Mouse (Mus musculus) neural tube, embryonic 11.5 days (tissue): ENCODE results near the gene Cct8. TPM values are rescaled to one million over a fixed set of nuclear protein-coding genes. Genes with fewer than 3 reads are reported as not detected.
"Not testable (repeated sequence)": the region's sequence is repeated elsewhere in the genome, so short reads cannot be mapped to it uniquely, and the experiment has no call there.

ENCODE experiments used
- ATAC-seq: fragments of 200-750 bp; cut with Nextera tagmentation; 2 replicates; pipeline ENCODE4 v1.8.0; 2017; ENCODE audit warnings: moderate number of reproducible peaks, mild to moderate bottlenecking, moderate TSS enrichment, moderate library complexity; ENCODE audit not compliant: insufficient read depth, low FRiP score, low TSS enrichment
- DNase-seq: peaks from one replicate; pipeline ENCODE4 v3.0.0-alpha.2; 2015; ENCODE audit warnings: low spot score
- H3K27ac ChIP-seq: fragments of 300-500 bp; sonication (generic); 2 replicates; pipeline ENCODE4 v1.5.1; 2014; ENCODE audit warnings: low read depth, mild to moderate bottlenecking, low read length
- H3K27me3 ChIP-seq: fragments of 300-500 bp; sonication (generic); 2 replicates; pipeline ENCODE4 v1.6.1; 2014; ENCODE audit warnings: mild to moderate bottlenecking, low read length, mixed read lengths; ENCODE audit not compliant: control insufficient read depth, insufficient read depth
- H3K36me3 ChIP-seq: fragments of 300-500 bp; sonication (generic); 2 replicates; pipeline ENCODE4 v1.6.1; 2014; ENCODE audit warnings: mild to moderate bottlenecking, low read length, moderate library complexity, mixed read lengths; ENCODE audit not compliant: control insufficient read depth, insufficient read depth
- H3K4me1 ChIP-seq: fragments of 300-500 bp; sonication (generic); 2 replicates; pipeline ENCODE4 v1.6.1; 2014; ENCODE audit warnings: low read length, mixed read lengths; ENCODE audit not compliant: control insufficient read depth, insufficient read depth
- H3K4me2 ChIP-seq: fragments of 300-500 bp; sonication (generic); 2 replicates; pipeline ENCODE4 v1.6.1; 2014; ENCODE audit warnings: low read depth, mild to moderate bottlenecking, moderate library complexity
- H3K4me3 ChIP-seq: fragments of 300-500 bp; sonication (generic); 2 replicates; pipeline ENCODE4 v1.5.1; 2014; ENCODE audit warnings: low read depth, low read length
- H3K9ac ChIP-seq: fragments of 300-500 bp; sonication (generic); 2 replicates; pipeline ENCODE4 v1.6.1; 2014; ENCODE audit warnings: mild to moderate bottlenecking, low read length
- H3K9me3 ChIP-seq: fragments of 300-500 bp; sonication (generic); 2 replicates; pipeline ENCODE4 v1.6.1; 2016; ENCODE audit warnings: low read length; ENCODE audit not compliant: control insufficient read depth
- WGBS: fragments of 180-500 bp; shearing (Covaris S2); extraction: QIAGEN DNeasy Blood & Tissue Kit; methylation state at CpG from one replicate; pipeline ENCODE4 v1.1.7; 2014; 5-methylcytosine and 5-hydroxymethylcytosine counted together
- polyA plus RNA-seq: library from polyadenylated mRNA; unstranded; fragments of >200 nt; fragmentation: Nextera tagmentation; extraction: Ambion mirVana; gene quantifications from 2 replicates; pipeline ENCODE4 v1.2.1, GENCODE M21; 2014

Gene Cct8
- polyA plus RNA-seq, 1 experiment from 2014 or later, result 664 TPM

DNA sequence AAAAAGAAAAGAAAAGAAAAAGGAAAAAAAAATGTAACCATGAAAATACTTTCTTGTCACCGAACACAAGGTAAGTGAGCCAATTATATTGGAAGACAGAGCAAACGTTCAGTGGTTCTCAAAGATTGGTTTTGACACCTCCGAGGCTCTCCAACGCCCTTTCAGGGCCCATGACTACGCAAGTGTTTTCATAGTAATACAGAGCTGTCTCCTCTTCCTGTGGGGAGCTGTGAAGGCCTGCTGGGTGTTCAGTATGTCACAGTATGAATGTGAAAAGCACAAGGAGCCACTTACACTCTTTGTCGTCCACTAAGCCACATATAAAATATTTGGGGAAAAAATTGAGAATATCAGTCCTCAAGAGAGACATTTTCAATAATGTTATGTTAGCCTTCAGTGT, 1.5 kb upstream of the Cct8 start:
- H3K4me2 ChIP-seq, result no peak overlapping the region
- no peak for ATAC-seq
- no peak overlapping the region for H3K27ac ChIP-seq
- WGBS, result 88% methylated on average over 6 of the region's 6 CpGs
- no peak overlapping the region for H3K4me3 ChIP-seq
- H3K27me3 ChIP-seq, result no peaks in the 10 kb centered on the region
- DNase-seq, result no peak
- H3K9ac ChIP-seq, result no peak overlapping the region
- H3K4me1 ChIP-seq, result peaks cover 6% of the 10 kb centered on the region
- no peaks in the 10 kb centered on the region for H3K9me3 ChIP-seq
- no peaks in the 10 kb centered on the region for H3K36me3 ChIP-seq

GRCm38 (mm10) chr16:87496728-87497127, 1.1 kb upstream of the Cct8 start:
- H3K27me3 ChIP-seq, result no peaks in the 10 kb centered on the region
- no peak overlapping the region for H3K27ac ChIP-seq
- H3K9me3 ChIP-seq, result no peaks in the 10 kb centered on the region
- 93% methylated on average over 2 of the region's 2 CpGs for WGBS
- no peaks in the 10 kb centered on the region for H3K36me3 ChIP-seq
- ATAC-seq, result no peak
- no peak overlapping the region; the same call in 1 of the 2 replicates for H3K4me3 ChIP-seq
- H3K4me1 ChIP-seq, result peaks cover 6% of the 10 kb centered on the region
- no peak for DNase-seq
- no peak overlapping the region; the same call in 1 of the 2 replicates for H3K9ac ChIP-seq
- H3K4me2 ChIP-seq, result peak overlapping the region; percentile 54

GRCm38 (mm10) chr16:87494955-87495655, 568 bp downstream of the Cct8 start:
- no peaks in the 10 kb centered on the region for H3K27me3 ChIP-seq
- H3K36me3 ChIP-seq, result peaks cover 7% of the 10 kb centered on the region; the same call in 1 of the 2 replicates
- DNase-seq, result no peak

DNA sequence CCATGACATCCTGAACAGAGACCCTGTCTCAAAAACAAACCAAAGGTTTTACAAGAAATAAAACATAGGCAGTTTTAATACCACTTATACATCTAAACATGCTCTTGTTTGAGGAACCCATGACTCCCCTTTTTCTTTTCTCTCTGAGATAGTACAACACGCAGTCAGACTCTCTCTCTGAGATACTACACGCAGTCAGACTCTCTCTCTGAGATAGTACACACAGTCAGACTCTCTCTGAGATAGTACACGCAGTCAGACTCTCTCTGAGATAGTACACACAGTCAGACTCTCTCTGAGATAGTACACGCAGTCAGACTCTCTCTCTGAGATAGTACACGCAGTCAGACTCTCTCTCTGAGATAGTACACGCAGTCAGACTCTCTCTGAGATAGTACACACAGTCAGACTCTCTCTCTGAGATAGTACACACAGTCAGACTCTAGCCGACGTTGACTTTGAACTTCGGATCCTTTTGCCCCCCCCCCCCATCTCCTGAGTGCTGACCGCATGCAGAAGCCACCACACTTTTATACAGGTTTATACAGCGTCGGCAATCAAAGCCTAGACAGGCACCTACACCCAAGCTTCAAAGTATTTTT, 3.4 kb downstream of the Cct8 start:
- not testable (repeated sequence) for H3K27ac ChIP-seq, ATAC-seq, H3K4me1 ChIP-seq, DNase-seq, H3K27me3 ChIP-seq, H3K9me3 ChIP-seq, H3K4me2 ChIP-seq, H3K9ac ChIP-seq, H3K4me3 ChIP-seq
- WGBS, result 95% methylated on average over 12 of the region's 12 CpGs
- peaks cover 13% of the 10 kb centered on the region for H3K36me3 ChIP-seq

More at GRCm38 (mm10) chr16:87494955-87495655, 568 bp downstream of the Cct8 start:
- peak overlapping the region; percentile 81 for H3K4me2 ChIP-seq
- peak; percentile 56 for ATAC-seq
- peak overlapping the region; percentile 76 for H3K27ac ChIP-seq
- peak overlapping the region; percentile 94 for H3K9ac ChIP-seq
- H3K4me3 ChIP-seq, result peak overlapping the region; percentile 93
- under 1% methylated on average over 37 of the region's 39 CpGs for WGBS
- no peaks in the 10 kb centered on the region for H3K9me3 ChIP-seq
- H3K4me1 ChIP-seq, result peaks cover 6% of the 10 kb centered on the region

DNA sequence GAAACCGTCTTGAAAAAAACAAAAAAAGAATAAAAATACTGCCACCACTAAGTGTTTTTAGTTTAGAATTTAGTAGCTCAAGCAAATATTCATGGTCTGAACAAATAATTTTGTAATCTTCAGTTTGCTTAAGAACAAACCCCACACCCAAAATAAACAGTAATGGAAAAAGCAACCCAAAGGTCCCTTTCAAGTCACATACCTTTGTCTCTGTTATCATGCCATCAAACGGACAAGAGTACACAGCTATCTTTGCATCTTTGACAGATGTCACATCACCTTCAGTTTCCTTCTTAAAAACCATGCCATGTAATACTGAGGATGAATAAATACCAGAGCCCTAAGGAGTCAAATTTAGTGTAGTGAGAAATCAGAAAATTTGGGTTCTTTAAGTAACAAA, 7.1 kb downstream of the Cct8 start:
- H3K4me2 ChIP-seq, result no peak overlapping the region
- H3K9me3 ChIP-seq, result no peaks in the 10 kb centered on the region
- no peak for ATAC-seq
- no peaks in the 10 kb centered on the region for H3K27me3 ChIP-seq
- H3K27ac ChIP-seq, result no peak overlapping the region
- no peak overlapping the region for H3K9ac ChIP-seq
- no peak for DNase-seq
- no peak overlapping the region for H3K4me3 ChIP-seq
- peaks cover 22% of the 10 kb centered on the region for H3K36me3 ChIP-seq
- no peaks in the 10 kb centered on the region for H3K4me1 ChIP-seq
- WGBS, result 88% methylated on average over 2 of the region's 2 CpGs

GRCm38 (mm10) chr16:87486739-87487138, 8.9 kb downstream of the Cct8 start:
- Histone ChIP-seq H3K4me1 (no peaks in the 10 kb centered on the region), H3K27me3 (no peaks in the 10 kb centered on the region), H3K4me2 (no peak overlapping the region), H3K4me3 (no peak overlapping the region), H3K9ac (no peak overlapping the region), H3K27ac (no peak overlapping the region), H3K9me3 (no peaks in the 10 kb centered on the region), H3K36me3 (peaks cover 25% of the 10 kb centered on the region)
- 94% methylated on average over 5 of the region's 5 CpGs for WGBS
- DNase-seq (no peak), ATAC-seq (no peak)

DNA sequence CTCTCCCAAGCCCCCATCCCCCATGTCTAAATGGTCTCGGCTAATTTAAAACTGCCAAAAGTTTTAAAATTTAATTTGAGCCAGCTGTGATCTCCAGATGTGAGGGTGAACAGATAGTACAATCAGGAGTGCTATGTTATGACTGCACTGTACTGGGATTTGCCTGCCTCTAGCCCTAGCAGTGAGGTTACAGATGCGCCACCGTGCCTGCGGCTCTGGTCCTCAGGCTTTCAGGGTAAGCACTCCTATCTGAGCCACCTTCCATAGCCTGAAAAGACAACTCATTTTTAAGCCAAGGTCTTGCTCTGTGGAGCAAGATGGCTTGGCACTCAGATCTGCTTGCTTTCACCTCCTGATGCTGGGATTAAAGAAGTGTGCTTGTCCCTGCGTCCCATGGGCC, 11.3 kb downstream of the Cct8 start:
- ATAC-seq (no peak), DNase-seq (no peak)
- peaks cover 16% of the 10 kb centered on the region for H3K36me3 ChIP-seq
- H3K9me3 ChIP-seq, result no peaks in the 10 kb centered on the region
- no peaks in the 10 kb centered on the region for H3K27me3 ChIP-seq
- WGBS, result 94% methylated on average over 5 of the region's 5 CpGs
- H3K4me1 ChIP-seq, result no peaks in the 10 kb centered on the region
- H3K4me3 ChIP-seq, result no peak overlapping the region
- H3K4me2 ChIP-seq, result no peak overlapping the region
- no peak overlapping the region for H3K27ac ChIP-seq
- H3K9ac ChIP-seq, result no peak overlapping the region

DNA sequence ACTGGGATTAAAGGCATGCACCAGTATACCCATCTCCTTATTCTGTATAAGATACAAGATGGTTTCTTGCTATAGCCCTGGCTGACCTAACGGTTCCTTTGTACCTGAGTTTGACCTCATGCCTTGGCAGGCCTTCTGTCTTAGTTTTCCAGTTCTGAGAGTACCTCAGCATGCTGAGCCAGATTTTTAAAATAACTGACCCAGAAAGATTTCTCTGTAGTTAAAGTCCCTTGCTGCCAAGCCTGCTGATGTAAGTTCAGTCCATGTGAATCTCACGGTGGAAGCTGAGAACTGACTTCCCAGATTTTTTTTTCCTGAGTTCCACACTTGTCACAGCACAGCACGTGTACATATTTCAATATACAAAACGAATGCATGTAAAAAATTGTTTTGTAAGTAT, 25.1 kb downstream of the Cct8 start:
- 90% methylated on average over 4 of the region's 4 CpGs for WGBS
- no peak overlapping the region for H3K27ac ChIP-seq

GRCm38 (mm10) chr16:87458752-87459151, 36.9 kb downstream of the Cct8 start:
- Histone ChIP-seq H3K4me3 (no peak overlapping the region), H3K27ac (no peak overlapping the region), H3K4me1 (peaks cover 7% of the 10 kb centered on the region), H3K27me3 (no peaks in the 10 kb centered on the region), H3K36me3 (no peaks in the 10 kb centered on the region; the same call in none of the 2 replicates), H3K9me3 (no peaks in the 10 kb centered on the region), H3K9ac (no peak overlapping the region), H3K4me2 (no peak overlapping the region)
- DNase-seq (no peak), ATAC-seq (no peak)
- WGBS, result 97% methylated on average over 3 of the region's 3 CpGs

More for the DNA sequence above, 25.1 kb downstream of the Cct8 start:
- Histone ChIP-seq H3K4me1 (no peaks in the 10 kb centered on the region), H3K9ac (no peak overlapping the region), H3K4me2 (no peak overlapping the region), H3K9me3 (no peaks in the 10 kb centered on the region), H3K27me3 (no peaks in the 10 kb centered on the region), H3K4me3 (no peak overlapping the region), H3K36me3 (peaks cover 12% of the 10 kb centered on the region)
- no peak for DNase-seq
- no peak for ATAC-seq
